Mouse (Mus musculus) c-Kit-positive CD71-positive TER-119-positive erythroid progenitor cells, embryonic 14.5 days (primary cell): ENCODE measurements around the gene Mn1.

Source experiments
- DNase-seq: peaks from one replicate; pipeline ENCODE4 v3.0.0-alpha.2; 2013; ENCODE audit warnings: low spot score

Mn1 gene

GRCm38 (mm10) chr5:111416591-111417374 lies at the start of gene Mn1:
Gene Mn1, plus strand, starts transcription at chr5:111417362.
- DNase-seq, result no peak

- DNase-seq, result no peak
These were observed 49.1 kb upstream of the Mn1 start for GRCm38 (mm10) chr5:111367937-111368517.

- no peak for DNase-seq
These were observed 48.6 kb upstream of the Mn1 start for GRCm38 (mm10) chr5:111368576-111368975.

- DNase-seq, result no peak
These were observed 41.5 kb upstream of the Mn1 start for GRCm38 (mm10) chr5:111375616-111376015.

- DNase-seq, result no peak
These were observed 40.7 kb upstream of the Mn1 start for GRCm38 (mm10) chr5:111376276-111377020.

GRCm38 (mm10) chr5:111378126-111378993 lies 38.8 kb upstream of the Mn1 start:
- no peak for DNase-seq

GRCm38 (mm10) chr5:111383335-111383734 lies 33.8 kb upstream of the Mn1 start:
- DNase-seq, result no peak

- no peak for DNase-seq
These were observed 26.3 kb upstream of the Mn1 start for GRCm38 (mm10) chr5:111390911-111391310.

GRCm38 (mm10) chr5:111391485-111391884 lies 25.7 kb upstream of the Mn1 start:
- DNase-seq, result no peak

GRCm38 (mm10) chr5:111393346-111394197 lies 23.6 kb upstream of the Mn1 start:
- DNase-seq, result no peak

- no peak for DNase-seq
These were observed 22.7 kb upstream of the Mn1 start for GRCm38 (mm10) chr5:111394198-111395053.

GRCm38 (mm10) chr5:111395771-111396170 lies 21.4 kb upstream of the Mn1 start:
- DNase-seq, result no peak

GRCm38 (mm10) chr5:111396199-111396598 lies 21.0 kb upstream of the Mn1 start:
- DNase-seq, result no peak

- DNase-seq, result no peak
These were observed 18.7 kb upstream of the Mn1 start for GRCm38 (mm10) chr5:111398471-111398870.

GRCm38 (mm10) chr5:111399271-111399670 lies 17.9 kb upstream of the Mn1 start:
- no peak for DNase-seq

GRCm38 (mm10) chr5:111401879-111402650 lies 15.1 kb upstream of the Mn1 start:
- DNase-seq, result no peak

- DNase-seq, result no peak
These were observed 14.5 kb upstream of the Mn1 start for GRCm38 (mm10) chr5:111402651-111402996.

GRCm38 (mm10) chr5:111404721-111405120 lies 12.4 kb upstream of the Mn1 start:
- DNase-seq, result no peak

GRCm38 (mm10) chr5:111408470-111409105 lies 8.6 kb upstream of the Mn1 start:
- DNase-seq, result no peak
